Mouse (Mus musculus) liver, postnatal 0 days (tissue): ENCODE measurements around the gene Abca4.

ENCODE experiments used
- CTCF ChIP-seq: sonication (generic); IDR thresholded peaks from 2 replicates; pipeline ENCODE4 v1.5.1; 2016; ENCODE audit warnings: antibody characterized with exemption, low read depth
- EP300 ChIP-seq: IDR thresholded peaks from 2 replicates; pipeline ENCODE4 v1.6.1; 2016; ENCODE audit warnings: antibody characterized with exemption, low read depth, mild to moderate bottlenecking

GRCm38 (mm10) chr3:122022355-122022754 lies 21.9 kb upstream of the Abca4 start:
- TF ChIP-seq CTCF (no peak), EP300 (no peak)
